Mouse (Mus musculus) common myeloid progenitor, adult 5-6 weeks (primary cell): Measurements from ENCODE around the gene Ttc12. TPM values are rescaled to one million over a fixed set of nuclear protein-coding genes. Genes with fewer than 3 reads are reported as not detected.

Experiments
- ATAC-seq: replicated peaks from 2 replicates; pipeline ENCODE4 v1.8.0; 2016; ENCODE audit warnings: low read depth, mild to moderate bottlenecking, moderate TSS enrichment, inconsistent platforms; ENCODE audit not compliant: poor library complexity, severe bottlenecking
- total RNA-seq: library from RNA; stranded (forward); fragments of 200-1000, 187-1606 nt; gene quantifications from 2 replicates; pipeline ENCODE4 v1.2.3, GENCODE M21; 2017

Gene Ttc12
- total RNA-seq, 1 experiment from 2014 or later = 1.6 TPM

GRCm38 (mm10) chr9:49407028-49407427 is 79.0 kb downstream of the Ttc12 start:
- ATAC-seq = no peak

GRCm38 (mm10) chr9:49403711-49404110 is 82.3 kb downstream of the Ttc12 start:
- ATAC-seq = no peak

- ATAC-seq = no peak
These were observed 90.0 kb downstream of the Ttc12 start for GRCm38 (mm10) chr9:49396006-49396405.

GRCm38 (mm10) chr9:49392242-49392641 is 93.8 kb downstream of the Ttc12 start:
- ATAC-seq = no peak

Other genes with a start within 250 kb of the Ttc12 start
- not detected in 2 replicates for gene Gm4894, start 235.7 kb downstream of the Ttc12 start, total RNA-seq
- not detected in 2 replicates for gene Drd2, start 145.6 kb downstream of the Ttc12 start, total RNA-seq
- not detected in 2 replicates for gene Ankk1, start 59.2 kb downstream of the Ttc12 start, total RNA-seq